22 mouse cellular contexts compared by ENCODE assay signal in the genomic region with DNA sequence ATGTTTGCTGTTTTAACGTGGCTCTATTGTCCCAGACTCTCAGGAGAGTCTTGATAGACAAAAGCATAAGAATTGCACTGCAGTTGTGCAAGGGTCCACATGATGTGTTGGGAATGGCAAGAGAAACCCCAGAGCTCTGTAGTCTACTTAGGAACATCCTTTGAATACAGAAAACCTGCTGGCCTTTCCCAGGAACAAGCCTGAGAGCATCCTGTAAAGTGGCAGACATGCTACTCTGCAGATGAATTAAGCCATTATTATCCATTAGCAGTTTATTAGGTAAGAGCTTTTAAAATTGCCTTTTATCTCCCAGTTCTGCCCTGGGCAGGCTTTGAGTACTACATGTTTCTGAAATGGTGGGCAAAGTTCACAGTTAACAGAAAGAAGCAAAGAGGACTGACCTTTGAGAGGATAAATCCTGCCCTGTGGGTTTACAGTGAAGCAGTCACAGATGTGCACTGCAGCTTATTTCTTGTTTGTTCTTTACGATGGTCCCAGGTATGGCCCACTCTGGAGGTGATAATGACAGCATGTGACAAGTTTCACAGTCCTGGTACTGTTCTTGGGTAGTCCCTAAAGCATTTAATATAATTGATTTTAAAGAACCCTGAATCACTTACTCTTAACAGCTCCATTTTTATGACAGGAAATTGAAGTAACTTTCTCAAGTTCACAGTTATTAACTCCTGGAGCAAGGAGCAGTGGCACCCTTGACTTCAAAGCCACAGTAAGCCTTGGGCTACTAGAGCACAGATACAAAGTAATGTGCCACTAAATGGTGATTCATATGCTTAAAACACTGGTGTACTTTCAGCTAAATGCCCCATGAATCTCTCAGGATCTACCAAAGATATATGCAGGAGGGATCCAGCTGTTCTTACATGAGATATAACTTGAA.
DNase-seq lines count a peak whose midpoint lies in the region; ATAC-seq and TF ChIP-seq lines count a peak whose summit lies in the region.
"Had no signal": no experiment of that assay in that cellular context is flagged by ENCODE, and none has a peak within 500 bp of the region (broad histone marks: within the 10 kb centered on the region; RNA-seq: fewer than 3 reads in every experiment).

No protein-coding gene starts in this region.

- 63% methylated on average over 2 of the region's 2 CpGs for WGBS in forebrain, postnatal 0 days
- 69% methylated on average over 2 of the region's 2 CpGs for WGBS in forebrain, embryonic 10.5 days
- WGBS in midbrain, embryonic 13.5 days, result 68% methylated on average over 2 of the region's 2 CpGs
- WGBS in midbrain, embryonic 10.5 days, result 78% methylated on average over 2 of the region's 2 CpGs
- 12% methylated on average over 2 of the region's 2 CpGs for WGBS in intestine, postnatal 0 days

- DNase-seq in forebrain, postnatal 0 days, result no peak
- no peak for DNase-seq in forebrain, embryonic 10.5 days (ENCODE audit: extremely low spot score, low spot score)
- DNase-seq in midbrain, embryonic 10.5 days (ENCODE audit: low spot score), result no peak
- peak; percentile 9 for DNase-seq in brain, embryonic 14.5 days (ENCODE audit: low read depth)
- DNase-seq in testis, postnatal 14 days (ENCODE audit: low spot score), result no peak
- DNase-seq in left cerebral cortex, postnatal 25 days (ENCODE audit: low spot score in 2 of 2), result no peak
- DNase-seq: adrenal gland, postnatal 10 days; cerebellum, adult 11 months; cerebellum, postnatal 14 days; gastrocnemius, postnatal 10 days; heart, adult 18-20 months; liver, embryonic 13.5 days; spleen, adult 18-20 months had no signal

- H3K36me3 ChIP-seq in forebrain, postnatal 0 days (ENCODE audit: insufficient read depth), result no peaks in the 10 kb centered on the region
- no peaks in the 10 kb centered on the region for H3K36me3 ChIP-seq in forebrain, embryonic 10.5 days (replicated peaks)
- H3K36me3 ChIP-seq in midbrain, embryonic 13.5 days, result no peaks in the 10 kb centered on the region
- no peaks in the 10 kb centered on the region for H3K36me3 ChIP-seq in midbrain, embryonic 10.5 days
- H3K36me3 ChIP-seq in intestine, postnatal 0 days (ENCODE audit: control insufficient read depth, insufficient read depth), result no peaks in the 10 kb centered on the region
- H3K36me3 ChIP-seq: embryonic facial prominence, embryonic 15.5 days; heart, embryonic 13.5 days; hindbrain, embryonic 13.5 days; liver, embryonic 13.5 days; midbrain, embryonic 12.5 days had no signal

- H3K27ac ChIP-seq in forebrain, postnatal 0 days (ENCODE audit: low read depth, low read length), result no peak overlapping the region
- H3K27ac ChIP-seq in forebrain, embryonic 10.5 days, result no peak overlapping the region
- H3K27ac ChIP-seq in midbrain, embryonic 13.5 days, result no peak overlapping the region
- H3K27ac ChIP-seq in midbrain, embryonic 10.5 days (replicated peaks), result no peak overlapping the region
- no peak overlapping the region for H3K27ac ChIP-seq in intestine, postnatal 0 days (ENCODE audit: low read depth, low read length)
- H3K27ac ChIP-seq: embryonic facial prominence, embryonic 15.5 days; heart, embryonic 13.5 days; hindbrain, embryonic 13.5 days; liver, embryonic 13.5 days; macrophage; midbrain, embryonic 12.5 days had no signal

- H3K4me2 ChIP-seq in forebrain, postnatal 0 days (ENCODE audit: low read depth), result no peak overlapping the region
- H3K4me2 ChIP-seq in midbrain, embryonic 13.5 days (replicated peaks), result no peak overlapping the region
- H3K4me2 ChIP-seq in intestine, postnatal 0 days (replicated peaks; ENCODE audit: low read depth), result no peak overlapping the region; the same call in 1 of the 2 replicates
- H3K4me2 ChIP-seq: embryonic facial prominence, embryonic 15.5 days; heart, embryonic 13.5 days; hindbrain, embryonic 13.5 days; liver, embryonic 13.5 days; midbrain, embryonic 12.5 days had no signal

- TF ChIP-seq POLR2A in brain, embryonic 14.5 days (IDR thresholded peaks at IDR 0.05; ENCODE audit: borderline replicate concordance, extremely low read depth, insufficient read depth, insufficient read length, poor library complexity, severe bottlenecking), result no peak

- H3K9ac ChIP-seq in forebrain, postnatal 0 days, result no peak overlapping the region
- no peak overlapping the region for H3K9ac ChIP-seq in midbrain, embryonic 13.5 days (replicated peaks)
- H3K9ac ChIP-seq in intestine, postnatal 0 days (ENCODE audit: low read depth, low read length), result no peak overlapping the region
- H3K9ac ChIP-seq: embryonic facial prominence, embryonic 15.5 days; heart, embryonic 13.5 days; hindbrain, embryonic 13.5 days; liver, embryonic 13.5 days; midbrain, embryonic 12.5 days had no signal

- no peaks in the 10 kb centered on the region for H3K27me3 ChIP-seq in forebrain, postnatal 0 days (ENCODE audit: insufficient read depth, low read length)
- H3K27me3 ChIP-seq in forebrain, embryonic 10.5 days (ENCODE audit: poor library complexity, severe bottlenecking), result no peaks in the 10 kb centered on the region
- H3K27me3 ChIP-seq in midbrain, embryonic 13.5 days, result no peaks in the 10 kb centered on the region
- no peaks in the 10 kb centered on the region for H3K27me3 ChIP-seq in midbrain, embryonic 10.5 days (ENCODE audit: low read depth, poor library complexity, severe bottlenecking)
- no peaks in the 10 kb centered on the region for H3K27me3 ChIP-seq in intestine, postnatal 0 days (replicated peaks; ENCODE audit: control insufficient read depth, insufficient read depth, low read length)
- H3K27me3 ChIP-seq: embryonic facial prominence, embryonic 15.5 days; heart, embryonic 13.5 days; hindbrain, embryonic 13.5 days; liver, embryonic 13.5 days; midbrain, embryonic 12.5 days; Patski had no signal

- TF ChIP-seq CTCF in forebrain, postnatal 0 days (IDR thresholded peaks at IDR 0.05; ENCODE audit: low read depth), result no peak
- TF ChIP-seq CTCF in brain, embryonic 14.5 days (IDR thresholded peaks at IDR 0.05; ENCODE audit: borderline replicate concordance, extremely low read depth, insufficient read depth, insufficient read length), result no peak
- TF ChIP-seq CTCF in intestine, postnatal 0 days (IDR thresholded peaks at IDR 0.05; ENCODE audit: low read depth), result no peak

- ATAC-seq in forebrain, postnatal 0 days, result peak; percentile 23; the same call in 1 of the 2 replicates
- ATAC-seq in midbrain, embryonic 13.5 days, result 0 out of 2 replicates have a peak, but pooled peaks have one; percentile 14
- peak; percentile 98 for ATAC-seq in intestine, postnatal 0 days
- ATAC-seq: CD4-positive, CD25-positive, alpha-beta regulatory T cell, adult 4 months; Patski had no signal

- H3K4me3 ChIP-seq in forebrain, postnatal 0 days (ENCODE audit: low read depth, low read length), result no peak overlapping the region
- no peak overlapping the region for H3K4me3 ChIP-seq in forebrain, embryonic 10.5 days
- no peak overlapping the region for H3K4me3 ChIP-seq in midbrain, embryonic 13.5 days (replicated peaks)
- no peak overlapping the region for H3K4me3 ChIP-seq in midbrain, embryonic 10.5 days
- no peak overlapping the region for H3K4me3 ChIP-seq in intestine, postnatal 0 days (ENCODE audit: low read depth, low read length)
- H3K4me3 ChIP-seq: embryonic facial prominence, embryonic 15.5 days; heart, embryonic 13.5 days; hindbrain, embryonic 13.5 days; liver, embryonic 13.5 days; midbrain, embryonic 12.5 days had no signal

- intact Hi-C loops in left cerebral cortex, postnatal 25 days (cut with DNase I), result no loop called here

- no peaks in the 10 kb centered on the region for H3K9me3 ChIP-seq in forebrain, postnatal 0 days (ENCODE audit: low read length)
- no peaks in the 10 kb centered on the region for H3K9me3 ChIP-seq in forebrain, embryonic 10.5 days
- H3K9me3 ChIP-seq in midbrain, embryonic 13.5 days, result no peaks in the 10 kb centered on the region
- H3K9me3 ChIP-seq in midbrain, embryonic 10.5 days (replicated peaks), result no peaks in the 10 kb centered on the region
- no peaks in the 10 kb centered on the region for H3K9me3 ChIP-seq in intestine, postnatal 0 days (ENCODE audit: control insufficient read depth)
- H3K9me3 ChIP-seq: embryonic facial prominence, embryonic 15.5 days; heart, embryonic 13.5 days; hindbrain, embryonic 13.5 days; liver, embryonic 13.5 days; midbrain, embryonic 12.5 days had no signal

- H3K4me1 ChIP-seq in forebrain, postnatal 0 days (ENCODE audit: insufficient read depth), result no peaks in the 10 kb centered on the region
- no peaks in the 10 kb centered on the region for H3K4me1 ChIP-seq in forebrain, embryonic 10.5 days
- no peaks in the 10 kb centered on the region for H3K4me1 ChIP-seq in midbrain, embryonic 13.5 days (replicated peaks)
- H3K4me1 ChIP-seq in midbrain, embryonic 10.5 days, result no peaks in the 10 kb centered on the region
- H3K4me1 ChIP-seq in intestine, postnatal 0 days (replicated peaks; ENCODE audit: control insufficient read depth, insufficient read depth, low read length), result no peaks in the 10 kb centered on the region
- H3K4me1 ChIP-seq: embryonic facial prominence, embryonic 15.5 days; heart, embryonic 13.5 days; hindbrain, embryonic 13.5 days; liver, embryonic 13.5 days; midbrain, embryonic 12.5 days had no signal

Comparison
In these comparisons a context has a peak if more than half of its experiments do, and no peak if none do; other contexts are left out.
1. ATAC-seq: peak in every context shown above with its lines; median percentile 98 in intestine, postnatal 0 days; 23 in forebrain, postnatal 0 days; 14 in midbrain, embryonic 13.5 days.